Mouse (Mus musculus) embryonic facial prominence, embryonic 13.5 days (tissue): ENCODE measurements around the gene Dcaf10. TPM values are rescaled to one million over a fixed set of nuclear protein-coding genes. Genes with fewer than 3 reads are reported as not detected.
A peak's percentile ranks its signal among the peaks of the same experiment; 100 is the strongest.
"Not testable (repeated sequence)": the region's sequence is repeated elsewhere in the genome, so short reads cannot be mapped to it uniquely, and the experiment has no call there.

Experiments
- ATAC-seq: fragments of 200-750 bp; cut with Nextera tagmentation; 2 replicates; pipeline ENCODE4 v1.8.0; 2017; ENCODE audit warnings: low read depth; ENCODE audit not compliant: insufficient number of reproducible peaks, insufficient read depth, low FRiP score, low TSS enrichment
- H3K27ac ChIP-seq: fragments of 300-500 bp; sonication (generic); 2 replicates; pipeline ENCODE4 v1.5.1; 2015; ENCODE audit warnings: moderate library complexity, mild to moderate bottlenecking, inconsistent platforms
- H3K27me3 ChIP-seq: fragments of 300-500 bp; sonication (generic); 2 replicates; pipeline ENCODE4 v1.6.1; 2015; ENCODE audit warnings: mild to moderate bottlenecking, inconsistent platforms
- H3K36me3 ChIP-seq: fragments of 300-500 bp; sonication (generic); 2 replicates; pipeline ENCODE4 v1.6.1; 2015; ENCODE audit warnings: mild to moderate bottlenecking, inconsistent platforms
- H3K4me1 ChIP-seq: fragments of 300-500 bp; sonication (generic); 2 replicates; pipeline ENCODE4 v1.6.1; 2015; ENCODE audit warnings: inconsistent platforms
- H3K4me2 ChIP-seq: fragments of 300-500 bp; sonication (generic); 2 replicates; pipeline ENCODE4 v1.6.1; 2015; ENCODE audit warnings: moderate library complexity, mild to moderate bottlenecking, inconsistent platforms
- H3K4me3 ChIP-seq: fragments of 300-500 bp; sonication (generic); 2 replicates; pipeline ENCODE4 v1.5.1; 2015; ENCODE audit warnings: mild to moderate bottlenecking, inconsistent platforms
- H3K9ac ChIP-seq: fragments of 300-500 bp; sonication (generic); 2 replicates; pipeline ENCODE4 v1.6.1; 2015; ENCODE audit warnings: mild to moderate bottlenecking, inconsistent platforms
- H3K9me3 ChIP-seq: fragments of 300-500 bp; sonication (generic); 2 replicates; pipeline ENCODE4 v1.6.1; 2016; ENCODE audit warnings: inconsistent platforms
- WGBS: fragments of 180-500 bp; shearing (Covaris S2); methylation state at CpG from one replicate; pipeline ENCODE4 v1.1.7; 2015; ENCODE audit warnings: mixed read lengths; 5-methylcytosine and 5-hydroxymethylcytosine counted together
- polyA plus RNA-seq: library from polyadenylated mRNA; unstranded; fragments of >200 nt; fragmentation: Nextera tagmentation; extraction: Ambion mirVana; gene quantifications from 2 replicates; pipeline ENCODE4 v1.2.1, GENCODE M21; 2015

Gene Dcaf10
- polyA plus RNA-seq, 1 experiment from 2014 or later: 12.5 TPM

DNA sequence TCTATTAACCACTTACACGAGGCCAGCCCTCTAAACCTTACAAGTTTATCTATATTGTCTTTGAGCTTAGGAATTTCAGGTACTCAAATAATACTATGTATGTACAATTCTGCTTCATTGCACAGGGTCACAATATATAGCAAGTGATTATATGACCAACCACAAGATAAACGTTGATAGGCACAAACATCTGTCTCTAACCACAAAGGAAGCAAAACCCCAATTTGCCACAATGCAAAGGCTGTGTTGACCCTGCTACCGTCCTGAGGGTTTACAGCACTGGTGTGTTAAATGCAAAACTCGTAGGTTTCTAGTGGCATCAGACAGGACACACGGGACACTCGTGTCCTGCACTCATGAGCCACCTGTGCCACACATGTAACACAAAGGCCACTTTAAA lies 54.3 kb downstream of the Dcaf10 start:
- not testable (repeated sequence) for H3K4me2 ChIP-seq, H3K9me3 ChIP-seq, H3K27me3 ChIP-seq, H3K27ac ChIP-seq, H3K4me3 ChIP-seq, H3K4me1 ChIP-seq, ATAC-seq, H3K9ac ChIP-seq
- H3K36me3 ChIP-seq: peaks cover 49% of the 10 kb centered on the region
- 84% methylated on average over 6 of the region's 6 CpGs for WGBS

DNA sequence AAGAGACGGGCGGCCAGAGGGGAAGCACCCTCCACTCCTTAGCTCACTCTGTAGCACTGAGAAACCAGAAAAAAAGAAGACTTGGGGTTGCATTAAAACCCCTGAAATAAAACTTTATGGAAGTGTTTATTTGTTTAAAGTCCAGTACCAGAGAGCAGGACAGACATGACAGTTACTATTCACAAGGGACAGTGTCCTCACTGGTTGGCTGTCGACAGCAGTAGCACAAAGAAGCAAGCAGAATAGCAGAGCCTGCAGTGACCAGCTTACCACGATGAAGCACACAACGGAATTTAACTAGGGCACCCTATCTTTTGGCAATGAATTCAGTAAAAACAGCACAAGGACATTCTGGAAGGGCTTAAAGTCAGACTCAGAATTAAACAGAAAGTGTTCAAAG lies 56.4 kb downstream of the Dcaf10 start:
- H3K4me1 ChIP-seq, H3K4me3 ChIP-seq, H3K4me2 ChIP-seq, ATAC-seq, H3K27ac ChIP-seq, H3K9ac ChIP-seq, H3K9me3 ChIP-seq, H3K27me3 ChIP-seq: not testable (repeated sequence)
- 92% methylated on average over 5 of the region's 5 CpGs for WGBS
- peaks cover 68% of the 10 kb centered on the region for H3K36me3 ChIP-seq

DNA sequence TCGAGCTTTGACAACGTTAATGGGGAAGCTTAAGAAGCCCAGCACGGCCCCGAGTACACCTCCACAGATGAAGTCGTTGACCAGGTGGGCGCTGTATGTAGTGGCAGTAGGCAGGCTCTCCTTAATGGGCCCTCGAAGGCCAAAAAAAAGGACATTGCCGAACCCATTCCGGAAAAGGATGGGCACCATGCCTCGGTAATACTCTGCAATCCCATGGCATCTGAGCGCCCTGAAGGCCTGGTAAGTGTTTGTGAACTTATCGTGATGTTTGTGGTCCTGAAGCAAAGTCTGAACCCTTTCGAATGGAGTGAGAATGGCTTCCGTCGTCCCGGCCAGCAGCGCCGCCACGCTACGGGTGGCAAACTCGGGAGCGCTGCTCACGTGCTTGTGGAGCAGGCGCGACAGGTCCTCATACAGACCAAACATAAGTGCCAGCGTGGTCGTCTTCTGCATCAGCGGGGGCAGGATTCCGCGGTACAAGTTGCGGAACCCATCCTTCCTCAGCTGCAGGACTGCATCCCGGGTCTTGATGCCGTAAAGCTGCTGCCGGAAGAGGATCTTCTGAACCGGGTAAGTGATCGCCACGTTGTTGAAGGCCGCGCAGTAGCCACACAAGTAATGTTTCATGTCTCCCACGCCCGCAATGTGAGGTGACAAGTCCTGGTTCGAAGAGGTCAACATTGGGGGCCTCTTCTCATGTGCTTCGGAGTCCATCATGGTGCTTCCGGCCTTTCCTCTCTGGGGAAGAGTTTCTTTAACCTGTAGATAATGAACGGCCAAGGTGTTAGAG lies 57.7 kb downstream of the Dcaf10 start:
- no peak overlapping the region for H3K4me3 ChIP-seq
- H3K9me3 ChIP-seq: no peaks in the 10 kb centered on the region
- peaks cover 81% of the 10 kb centered on the region for H3K36me3 ChIP-seq
- 95% methylated on average over 45 of the region's 45 CpGs for WGBS
- no peak overlapping the region for H3K9ac ChIP-seq
- no peak for ATAC-seq
- no peak overlapping the region for H3K27ac ChIP-seq
- H3K4me1 ChIP-seq: 0 out of 2 replicates have a peak, but pooled peaks cover 7% of the 10 kb centered on the region
- H3K4me2 ChIP-seq: no peak overlapping the region
- no peaks in the 10 kb centered on the region for H3K27me3 ChIP-seq

GRCm38 (mm10) chr4:45402281-45402680 lies 60.4 kb downstream of the Dcaf10 start:
- H3K4me2 ChIP-seq: no peak overlapping the region
- 89% methylated on average over 4 of the region's 4 CpGs for WGBS
- H3K4me3 ChIP-seq: no peak overlapping the region
- ATAC-seq: no peak
- H3K9ac ChIP-seq: no peak overlapping the region
- no peaks in the 10 kb centered on the region for H3K27me3 ChIP-seq
- H3K36me3 ChIP-seq: peaks cover 65% of the 10 kb centered on the region
- H3K4me1 ChIP-seq: peaks cover 23% of the 10 kb centered on the region
- H3K9me3 ChIP-seq: no peaks in the 10 kb centered on the region
- H3K27ac ChIP-seq: no peak overlapping the region

DNA sequence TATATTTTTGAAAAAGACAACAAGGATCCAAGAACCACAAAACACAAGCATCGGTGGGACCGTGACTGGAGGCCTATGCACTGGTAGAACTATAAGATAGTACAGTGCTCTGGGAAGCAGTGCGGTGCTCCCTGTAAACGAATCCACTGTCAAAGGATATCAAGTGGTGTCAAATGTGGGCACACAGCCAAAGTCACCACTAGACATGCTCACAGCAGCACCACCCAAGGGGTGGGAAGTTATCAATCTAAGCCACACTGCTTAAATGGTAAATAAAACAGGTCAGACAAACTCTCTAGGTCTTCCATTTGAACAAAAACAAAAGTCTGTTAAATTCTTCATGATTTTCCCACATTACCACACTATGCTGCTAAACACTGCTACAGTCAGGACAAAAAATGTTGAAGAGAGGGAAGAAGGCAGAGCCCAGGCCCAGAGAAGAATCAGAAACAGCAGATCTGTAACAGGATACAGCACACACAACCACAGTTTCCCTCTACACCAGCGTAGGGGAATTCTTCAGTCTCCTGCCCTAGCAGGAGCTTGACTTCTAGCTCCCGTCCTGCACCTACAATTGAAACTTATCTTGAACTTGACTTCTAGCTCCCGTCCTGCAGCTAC lies 61.1 kb downstream of the Dcaf10 start:
- ATAC-seq: no peak
- no peak overlapping the region for H3K9ac ChIP-seq
- H3K4me2 ChIP-seq: no peak overlapping the region
- H3K27ac ChIP-seq: no peak overlapping the region
- H3K4me3 ChIP-seq: no peak overlapping the region
- peaks cover 60% of the 10 kb centered on the region for H3K36me3 ChIP-seq
- no peaks in the 10 kb centered on the region for H3K9me3 ChIP-seq
- H3K27me3 ChIP-seq: no peaks in the 10 kb centered on the region
- peaks cover 29% of the 10 kb centered on the region for H3K4me1 ChIP-seq
- 68% methylated on average over 7 of the region's 7 CpGs for WGBS

DNA sequence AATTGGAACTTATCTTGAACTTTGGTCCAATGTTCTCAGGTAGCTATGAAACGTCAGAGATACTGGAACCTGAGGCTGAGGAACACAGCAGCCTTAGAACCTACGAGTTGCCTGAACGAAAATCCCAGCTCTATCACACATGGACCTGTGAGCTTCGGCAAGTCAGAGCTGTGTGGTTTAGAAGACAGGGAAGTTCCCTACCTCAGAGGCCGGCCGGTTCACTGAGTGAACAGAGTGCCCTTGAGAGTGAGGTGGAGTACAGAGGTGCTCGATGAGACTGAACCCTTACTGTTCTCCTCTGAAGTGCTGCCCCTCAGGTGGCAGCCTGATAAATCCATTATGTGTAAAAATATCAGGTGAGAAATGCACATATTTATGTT lies 61.6 kb downstream of the Dcaf10 start:
- no peak overlapping the region for H3K27ac ChIP-seq
- no peak overlapping the region for H3K9ac ChIP-seq
- 90% methylated on average over 7 of the region's 7 CpGs for WGBS
- H3K4me2 ChIP-seq: no peak overlapping the region
- no peak overlapping the region for H3K4me3 ChIP-seq
- H3K27me3 ChIP-seq: no peaks in the 10 kb centered on the region
- H3K9me3 ChIP-seq: no peaks in the 10 kb centered on the region
- H3K4me1 ChIP-seq: peaks cover 29% of the 10 kb centered on the region
- ATAC-seq: no peak
- H3K36me3 ChIP-seq: peaks cover 55% of the 10 kb centered on the region

- Histone ChIP-seq H3K9me3 (no peaks in the 10 kb centered on the region), H3K36me3 (peaks cover 49% of the 10 kb centered on the region), H3K4me2 (no peak overlapping the region), H3K4me3 (no peak overlapping the region), H3K27ac (no peak overlapping the region), H3K27me3 (no peaks in the 10 kb centered on the region), H3K4me1 (peaks cover 31% of the 10 kb centered on the region), H3K9ac (no peak overlapping the region)
- WGBS: 92% methylated on average over 7 of the region's 7 CpGs
- ATAC-seq: no peak
These were observed 62.2 kb downstream of the Dcaf10 start for GRCm38 (mm10) chr4:45404086-45404485.

DNA sequence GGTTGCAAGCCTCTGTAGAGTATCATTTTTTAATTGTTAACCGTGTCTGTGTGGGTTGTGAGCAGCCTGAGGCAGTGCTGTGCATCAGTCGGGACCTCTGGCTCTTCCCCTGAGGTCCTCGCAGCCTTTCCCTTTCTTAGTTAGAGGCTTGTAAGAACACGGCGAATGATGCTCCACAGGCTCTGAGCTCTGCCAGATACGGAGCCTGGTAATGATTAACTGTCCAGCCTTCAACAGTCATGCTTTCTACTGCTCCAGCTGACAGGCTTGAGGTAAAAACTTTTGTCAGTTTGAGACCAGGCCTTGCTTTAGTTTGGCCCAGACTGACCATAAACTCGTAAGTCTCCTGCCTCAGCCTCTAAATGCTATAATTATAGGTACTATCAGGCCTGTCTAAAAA lies 63.4 kb downstream of the Dcaf10 start:
- Histone ChIP-seq H3K4me2 (no peak overlapping the region), H3K4me3 (no peak overlapping the region), H3K36me3 (peaks cover 36% of the 10 kb centered on the region), H3K9ac (no peak overlapping the region), H3K27me3 (no peaks in the 10 kb centered on the region), H3K4me1 (peaks cover 32% of the 10 kb centered on the region), H3K9me3 (no peaks in the 10 kb centered on the region), H3K27ac (no peak overlapping the region)
- WGBS: 42% methylated on average over 7 of the region's 7 CpGs
- no peak for ATAC-seq

- peaks cover 30% of the 10 kb centered on the region for H3K36me3 ChIP-seq
- H3K27me3 ChIP-seq: no peaks in the 10 kb centered on the region
- H3K4me2 ChIP-seq: peak overlapping the region; percentile 91
- peaks cover 32% of the 10 kb centered on the region for H3K4me1 ChIP-seq
- 0 out of 2 replicates have a peak overlapping the region, but pooled peaks have one; percentile 1 for H3K4me3 ChIP-seq
- WGBS: 89% methylated on average over 7 of the region's 7 CpGs
- H3K27ac ChIP-seq: no peak overlapping the region
- peak overlapping the region; percentile 44; the same call in 1 of the 2 replicates for H3K9ac ChIP-seq
- ATAC-seq: no peak
- H3K9me3 ChIP-seq: no peaks in the 10 kb centered on the region
These were observed 64.5 kb downstream of the Dcaf10 start for GRCm38 (mm10) chr4:45406397-45406796.

- peak overlapping the region; percentile 91 for H3K4me2 ChIP-seq
- H3K36me3 ChIP-seq: peaks cover 24% of the 10 kb centered on the region
- H3K9me3 ChIP-seq: no peaks in the 10 kb centered on the region
- no peak for ATAC-seq
- peaks cover 32% of the 10 kb centered on the region for H3K4me1 ChIP-seq
- WGBS: 59% methylated on average over 5 of the region's 5 CpGs
- peak overlapping the region; percentile 94 for H3K4me3 ChIP-seq
- H3K27ac ChIP-seq: no peak overlapping the region
- 0 out of 2 replicates have a peak, but pooled peaks cover 3% of the 10 kb centered on the region for H3K27me3 ChIP-seq
- peak overlapping the region; percentile 98 for H3K9ac ChIP-seq
These were observed 65.3 kb downstream of the Dcaf10 start for GRCm38 (mm10) chr4:45407001-45407702.

DNA sequence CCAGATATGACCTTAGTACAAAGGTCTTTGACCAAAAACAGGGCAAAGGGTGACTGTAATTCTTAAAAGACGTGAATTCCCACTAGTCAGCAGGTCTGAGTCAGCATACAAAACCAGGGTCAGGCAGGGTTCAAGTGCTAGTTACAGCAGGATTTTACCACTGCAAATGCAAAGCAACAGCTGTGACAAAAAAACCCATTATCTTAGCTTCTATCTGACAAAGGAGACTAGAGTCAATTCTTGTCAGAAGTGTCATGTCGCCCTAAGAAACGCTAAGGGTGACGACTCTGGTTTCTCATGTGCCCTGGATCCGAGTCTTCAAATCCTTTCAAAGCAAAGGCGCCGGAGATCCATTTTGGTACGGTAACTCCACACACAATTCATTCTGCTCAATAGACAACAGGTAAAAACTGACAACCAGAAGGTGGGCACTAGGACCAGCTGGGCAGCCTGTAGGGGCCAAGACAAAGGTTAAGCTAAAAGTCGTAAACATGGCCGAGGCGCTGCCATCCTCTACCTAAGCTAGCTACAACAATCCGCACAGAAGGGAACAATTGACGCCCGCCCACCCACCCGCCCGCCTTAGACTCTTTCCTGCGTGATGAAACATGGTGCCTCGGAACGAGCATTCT lies 65.9 kb downstream of the Dcaf10 start:
- no peak for ATAC-seq
- Histone ChIP-seq H3K27me3 (0 out of 2 replicates have a peak, but pooled peaks cover 3% of the 10 kb centered on the region), H3K4me1 (peaks cover 32% of the 10 kb centered on the region), H3K4me3 (peak overlapping the region; percentile 94), H3K27ac (peak overlapping the region; percentile 92), H3K4me2 (peak overlapping the region; percentile 91), H3K9me3 (no peaks in the 10 kb centered on the region), H3K9ac (peak overlapping the region; percentile 98), H3K36me3 (peaks cover 18% of the 10 kb centered on the region)
- 1% methylated on average over 19 of the region's 19 CpGs for WGBS
